Mouse (Mus musculus) kidney, postnatal 25 days (tissue): ENCODE results near the gene Parp14.
A peak's percentile ranks its signal among the peaks of the same experiment; 100 is the strongest.

ENCODE experiments used
- DNase-seq, 2 experiments: peaks; one replicate each; pipeline ENCODE4 v3.0.0; 2021; ENCODE audit warnings: mixed read lengths in 2 of 2

Gene Parp14

DNA sequence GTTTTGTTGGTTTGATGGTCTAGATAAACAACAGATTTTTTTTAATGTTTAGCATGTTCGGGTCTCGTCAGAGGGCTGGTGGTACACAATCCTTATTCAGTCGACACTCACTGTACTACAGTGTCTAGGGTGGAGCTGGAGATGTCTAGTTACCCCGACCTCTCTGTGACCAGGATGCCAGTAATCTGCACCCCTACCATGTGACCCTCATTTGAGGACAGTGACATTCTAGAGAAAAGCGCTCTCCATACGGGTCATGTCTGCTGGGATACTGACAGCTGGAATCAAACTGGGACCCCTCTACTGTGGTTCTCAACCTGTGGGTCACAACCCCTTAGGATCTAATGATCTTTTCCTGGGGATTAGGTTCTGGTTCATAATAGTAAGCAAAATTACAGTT is 1.7 kb downstream of the Parp14 start:
- no peak for DNase-seq

- DNase-seq, result peak; percentile 33 to 59
Observed at GRCm38 (mm10) chr16:35869126-35869525, 2.2 kb downstream of the Parp14 start.

GRCm38 (mm10) chr16:35867726-35868125 is 3.6 kb downstream of the Parp14 start:
- no peak for DNase-seq

- peak in 1 of 2 experiments; percentile 29 for DNase-seq
Observed at GRCm38 (mm10) chr16:35862057-35862456, 9.3 kb downstream of the Parp14 start.

- DNase-seq, result no peak
Observed at GRCm38 (mm10) chr16:35860236-35860635, 11.1 kb downstream of the Parp14 start.

GRCm38 (mm10) chr16:35856766-35857165 is 14.6 kb downstream of the Parp14 start:
- no peak for DNase-seq

GRCm38 (mm10) chr16:35855846-35856245 is 15.5 kb downstream of the Parp14 start:
- no peak for DNase-seq

GRCm38 (mm10) chr16:35847138-35847537 is 24.2 kb downstream of the Parp14 start:
- no peak for DNase-seq

- peak in 1 of 2 experiments; percentile 60 for DNase-seq
Observed at GRCm38 (mm10) chr16:35839680-35840079, 31.7 kb downstream of the Parp14 start.

DNA sequence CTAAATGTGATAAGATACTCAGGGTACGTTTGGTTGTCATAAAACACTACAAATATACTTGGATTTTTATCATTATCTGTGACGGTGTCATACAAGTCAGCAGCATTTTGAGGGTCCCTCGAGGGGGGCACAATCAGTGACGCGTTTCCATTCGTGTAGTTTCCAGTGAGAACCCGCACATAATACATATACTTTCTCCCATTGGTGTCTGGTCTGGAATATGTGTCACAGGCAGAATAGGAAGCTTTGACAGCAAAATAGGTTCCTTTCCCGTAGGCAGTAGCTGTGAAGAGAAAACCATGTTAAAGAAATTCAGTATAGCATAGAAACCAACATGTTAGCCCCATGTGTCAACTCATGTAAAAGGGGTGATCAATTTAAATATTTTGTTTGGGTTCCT is 36.7 kb downstream of the Parp14 start:
- no peak for DNase-seq

- no peak for DNase-seq
Observed at GRCm38 (mm10) chr16:35832926-35833325, 38.4 kb downstream of the Parp14 start.

GRCm38 (mm10) chr16:35829999-35830398 is 41.3 kb downstream of the Parp14 start:
- DNase-seq, result peak in 1 of 2 experiments; percentile 22

DNA sequence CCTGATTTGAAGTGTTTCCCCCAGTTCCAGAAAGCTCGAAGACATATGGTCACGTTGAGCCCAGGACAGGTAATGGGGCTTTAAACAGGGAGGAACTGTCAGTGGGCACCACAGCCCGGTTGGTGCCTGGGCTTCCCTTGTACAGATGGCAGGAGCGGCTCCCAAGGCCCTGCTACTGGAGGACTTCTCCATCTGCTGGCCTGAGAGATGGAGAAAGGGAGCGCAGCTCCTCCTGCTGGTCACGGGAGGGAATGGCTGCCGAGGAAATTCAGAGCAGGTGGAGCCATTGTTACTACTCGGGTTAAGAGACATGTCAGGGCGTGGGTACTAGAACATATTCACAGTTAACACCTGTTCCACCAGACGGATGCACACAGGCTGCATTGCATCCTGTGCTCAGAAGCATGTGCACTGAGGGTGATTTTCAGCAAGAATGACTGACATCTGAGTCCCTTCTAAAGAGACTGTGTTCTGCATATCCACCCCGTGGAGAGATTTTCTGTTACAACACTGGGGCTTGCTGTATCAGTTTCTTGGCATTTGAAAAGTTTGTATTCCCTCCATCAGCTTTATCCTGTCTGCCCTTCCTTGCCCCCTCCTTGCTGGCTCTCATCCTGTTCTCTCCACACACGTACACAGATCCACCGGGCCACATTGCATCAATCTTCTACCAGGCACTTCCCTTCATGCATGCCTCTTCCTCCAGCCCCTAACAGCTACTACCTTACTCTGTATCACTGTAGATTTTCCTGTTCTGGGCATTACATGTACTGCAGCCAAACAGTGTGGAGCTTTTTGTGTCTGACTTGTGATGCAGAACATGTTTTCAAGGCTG is 53.9 kb downstream of the Parp14 start:
- peak; percentile 78 to 83 for DNase-seq

DNA sequence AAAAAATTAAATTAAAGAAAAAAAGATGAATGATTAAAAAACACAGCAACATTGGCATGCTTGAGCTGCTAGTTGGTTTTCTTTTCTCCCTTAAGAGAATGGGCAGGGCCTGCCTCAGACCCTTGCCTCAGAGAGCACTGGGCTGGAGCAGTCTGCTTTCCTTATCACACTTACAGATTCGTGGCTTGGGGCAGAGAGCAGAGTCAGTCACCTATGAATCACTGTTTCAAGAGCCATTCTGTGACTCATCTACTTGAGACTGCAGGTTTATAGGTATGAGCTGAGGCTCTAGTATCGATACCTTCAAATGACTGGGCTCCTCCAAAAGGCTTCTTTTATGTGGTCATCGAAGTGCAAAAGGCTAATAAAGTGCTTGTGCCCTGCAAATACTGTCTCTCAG is 58.2 kb downstream of the Parp14 start:
- no peak for DNase-seq

DNA sequence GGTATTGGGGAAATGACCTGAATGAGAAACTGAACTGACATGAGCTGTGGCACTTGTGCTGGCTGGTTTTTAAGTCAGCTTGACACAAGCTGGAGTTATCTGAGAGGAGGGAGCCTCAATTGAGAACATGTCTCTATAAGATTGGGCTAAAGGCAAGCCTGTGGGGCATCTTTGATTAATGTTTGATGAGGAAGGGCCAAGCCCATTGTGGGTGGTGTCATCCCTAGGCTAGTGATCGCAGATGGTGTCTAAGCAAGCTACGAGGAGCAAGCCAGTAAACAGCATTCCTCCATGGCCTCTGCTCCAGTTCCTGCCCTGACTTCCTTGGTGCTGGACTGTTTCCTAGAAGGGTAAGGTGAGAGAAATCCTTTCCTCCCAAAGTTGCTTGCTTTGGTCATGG is 62.5 kb downstream of the Parp14 start:
- no peak for DNase-seq

- DNase-seq, result peak in 1 of 2 experiments; percentile 7
Observed at GRCm38 (mm10) chr16:35807663-35807992, 63.7 kb downstream of the Parp14 start.

GRCm38 (mm10) chr16:35806973-35807662 is 64.2 kb downstream of the Parp14 start:
- DNase-seq, result no peak

GRCm38 (mm10) chr16:35803723-35804122 is 67.6 kb downstream of the Parp14 start:
- no peak for DNase-seq

DNA sequence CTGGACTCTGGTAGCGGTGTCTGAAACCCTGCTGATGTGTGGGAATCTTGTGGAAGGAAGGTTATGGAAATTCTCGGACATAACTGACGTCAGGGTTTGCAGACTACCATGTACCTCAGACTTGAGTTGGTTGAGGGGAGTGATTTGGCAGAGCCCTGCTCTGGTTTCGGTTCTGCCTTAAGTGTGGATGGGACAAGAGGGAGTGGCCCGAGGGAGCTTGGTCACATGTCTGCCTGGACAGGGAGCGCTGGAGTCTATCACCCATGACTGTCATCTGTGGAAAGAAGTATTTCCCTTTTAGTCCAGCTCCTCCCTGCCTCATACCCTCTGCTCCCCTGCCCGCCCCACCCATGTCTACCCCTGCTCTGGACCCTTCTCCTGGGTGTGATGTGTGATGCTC is 69.2 kb downstream of the Parp14 start:
- DNase-seq, result no peak

DNA sequence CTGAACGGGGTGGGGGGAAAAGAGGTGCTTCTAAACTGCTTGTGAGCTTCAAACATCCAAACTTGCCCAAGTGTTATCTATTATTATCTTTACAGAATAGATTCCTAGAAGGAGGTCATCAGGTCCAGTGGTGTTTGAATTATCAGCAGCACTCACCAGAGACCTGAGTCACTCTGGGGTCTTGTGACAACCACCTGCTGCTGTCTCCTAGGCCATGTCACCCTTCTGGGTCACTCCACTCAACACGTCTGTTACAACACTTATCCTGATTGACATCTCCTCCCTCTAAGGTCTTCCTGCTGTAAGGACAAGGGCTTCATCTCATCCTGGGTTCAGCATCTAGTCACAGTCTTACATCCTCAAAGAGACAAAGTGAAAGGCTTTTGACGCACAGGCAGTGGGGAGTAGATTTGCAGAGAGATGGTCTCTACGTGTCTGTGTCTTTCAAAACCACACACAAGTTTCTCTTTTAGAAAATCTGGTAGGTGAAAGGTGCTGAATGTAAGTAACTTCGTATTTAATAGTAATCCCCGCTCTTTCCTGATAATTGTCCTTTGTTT is 79.3 kb downstream of the Parp14 start:
- DNase-seq, result no peak

GRCm38 (mm10) chr16:35788330-35788729 is 83.0 kb downstream of the Parp14 start:
- no peak for DNase-seq

DNA sequence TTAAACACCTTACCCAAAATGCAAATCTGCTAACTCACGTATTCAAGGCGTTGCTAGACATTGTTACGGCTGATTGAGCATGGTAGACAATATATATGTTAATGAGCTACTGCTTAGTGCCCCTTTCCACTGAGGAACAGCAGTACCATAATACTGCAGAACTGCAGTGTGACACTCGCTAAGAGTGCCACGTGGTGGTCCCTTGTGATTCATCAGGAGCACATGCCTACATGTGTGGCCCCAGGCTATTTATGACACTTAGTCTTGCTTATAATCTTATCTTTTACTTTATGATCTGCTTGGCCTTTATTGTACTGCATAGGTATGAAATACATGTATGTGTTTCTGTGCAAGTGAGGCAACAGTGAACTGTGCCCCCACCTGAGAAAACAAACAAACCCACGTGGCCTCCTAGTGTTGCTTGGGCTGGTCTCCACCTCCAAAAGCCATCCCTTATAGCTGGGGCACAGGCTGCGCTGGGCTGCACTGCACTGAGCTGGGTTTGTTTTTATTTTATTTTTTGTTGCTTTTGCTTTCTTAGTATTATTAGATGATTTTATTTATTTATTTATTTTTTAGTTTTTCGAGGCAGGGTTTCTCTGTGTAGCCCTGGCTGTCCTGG is 83.7 kb downstream of the Parp14 start:
- DNase-seq, result no peak

- DNase-seq, result no peak
Observed at GRCm38 (mm10) chr16:35787163-35787562, 84.2 kb downstream of the Parp14 start.
